Comparison of ENCODE assay signal across 8 mouse cellular contexts in the genomic region with DNA sequence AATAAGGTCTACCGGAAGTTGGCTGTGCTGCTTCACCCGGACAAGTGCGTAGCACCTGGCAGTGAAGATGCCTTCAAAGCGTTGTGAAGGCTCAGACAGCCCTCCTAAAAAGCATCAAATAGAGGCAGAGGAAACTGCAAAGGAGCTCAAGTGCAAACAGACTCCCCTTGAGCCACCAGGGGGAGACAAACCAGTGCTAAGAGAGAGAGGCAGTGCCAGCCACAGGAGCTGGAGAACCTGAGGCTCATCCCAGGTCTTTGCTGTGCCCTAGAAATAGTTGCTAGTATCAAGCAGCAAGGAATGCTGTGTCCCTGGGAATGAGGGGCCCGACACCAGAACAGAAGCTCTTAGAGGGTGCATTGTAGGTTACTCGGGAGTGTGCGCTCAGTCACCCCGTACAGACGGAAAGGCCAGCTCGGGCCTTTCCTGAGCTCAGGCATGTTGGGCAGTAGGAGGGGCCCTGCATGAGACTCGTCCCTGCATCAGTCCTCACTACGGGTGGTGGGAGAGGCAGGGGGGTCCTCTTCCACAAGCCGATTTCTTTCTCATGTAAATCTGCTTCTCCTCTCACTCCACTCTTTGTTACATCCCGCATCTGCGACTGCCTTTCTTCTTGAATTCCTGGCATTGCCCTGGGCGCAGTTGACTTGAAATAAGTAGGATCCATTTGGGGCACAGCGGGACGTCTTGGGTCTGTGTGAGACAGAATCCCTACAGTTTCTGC. TPM values are rescaled to one million over a fixed set of nuclear protein-coding genes. Genes with fewer than 3 reads are reported as not detected.
DNase-seq lines count a peak whose midpoint lies in the region; ATAC-seq and TF ChIP-seq lines count a peak whose summit lies in the region.

No protein-coding gene starts in this region.

- peak; percentile 73 to 82 for DNase-seq in CD8-positive naive resting alpha-beta T cell, adult 2 months (ENCODE audit: low read depth in 2 of 2, low spot score in 2 of 2)
- peak; percentile 64 for DNase-seq in brain, embryonic 18.5 days (ENCODE audit: low read depth, low spot score)
- peak; percentile 66 to 81 for DNase-seq in heart, postnatal 10 days
- peak; percentile 83 to 87 for DNase-seq in kidney, postnatal 4 days
- DNase-seq in liver, postnatal 0 days: peak; percentile 70
- peak; percentile 83 for DNase-seq in testis, postnatal 10 days (ENCODE audit: low spot score)

- H3K27ac ChIP-seq in liver, postnatal 0 days (ENCODE audit: low read depth): no peak overlapping the region

- no peaks in the 10 kb centered on the region for H3K9me3 ChIP-seq in liver, postnatal 0 days (ENCODE audit: low read length)

- TF ChIP-seq EP300 in liver, postnatal 0 days (IDR thresholded peaks at IDR 0.05; ENCODE audit: low read depth): no peak

- intact Hi-C loops in heart, postnatal 10 days (cut with DNase I): no loop called here

- ATAC-seq in erythroid progenitor cell, adult 5-6 weeks (replicated peaks; ENCODE audit: low FRiP score, poor library complexity, severe bottlenecking): peak; percentile 52; the same call in 1 of the 2 replicates
- 0 out of 2 replicates have a peak, but pooled peaks have one; percentile 24 for ATAC-seq in liver, postnatal 0 days
- peak; percentile 59 for ATAC-seq in neutrophil, adult 5-6 weeks (ENCODE audit: extremely low read depth, insufficient number of reproducible peaks, low FRiP score, poor library complexity, severe bottlenecking)

- H3K4me2 ChIP-seq in liver, postnatal 0 days (ENCODE audit: low read depth, low read length): peak overlapping the region; percentile 49; the same call in 1 of the 2 replicates

- no peak overlapping the region for H3K4me3 ChIP-seq in liver, postnatal 0 days (ENCODE audit: low read depth, low read length)

- 34% methylated on average over 18 of the region's 18 CpGs for WGBS in liver, postnatal 0 days (ENCODE audit: insufficient replicate concordance)

- no peaks in the 10 kb centered on the region for H3K36me3 ChIP-seq in liver, postnatal 0 days (replicated peaks; ENCODE audit: insufficient read depth, low read length)

- no peaks in the 10 kb centered on the region for H3K27me3 ChIP-seq in liver, postnatal 0 days (ENCODE audit: insufficient read depth, low read length)

- 0 out of 2 replicates have a peak overlapping the region, but pooled peaks have one; percentile 16 for H3K9ac ChIP-seq in liver, postnatal 0 days (replicated peaks)

- TF ChIP-seq CTCF in liver, postnatal 0 days (IDR thresholded peaks at IDR 0.05; ENCODE audit: low read depth): peak; percentile 82

- H3K4me1 ChIP-seq in liver, postnatal 0 days (ENCODE audit: insufficient read depth): no peaks in the 10 kb centered on the region

RNA-seq across cellular contexts. Expression of gene Tpp2, which starts 34.3 kb away (rescaled TPM):
- 42.2 and 53.2 TPM in 2 replicates for total RNA-seq in erythroid progenitor cell, adult 5-6 weeks (2015; ENCODE audit: low replicate concordance)
- total RNA-seq in erythroid progenitor cell, adult 5-6 weeks (2017; ENCODE audit: low replicate concordance): 31.3 and 51.7 TPM in 2 replicates
- 10 to 100 TPM; 47.7 to 49.0 TPM for total RNA-seq in heart, postnatal 10 days (2021)
- polyA plus RNA-seq in liver, postnatal 0 days (2015; fragmentation: Nextera tagmentation; extraction: Ambion mirVana): 14.8 and 17.8 TPM in 2 replicates
- 84.8 and 100 TPM in 2 replicates for total RNA-seq in neutrophil, adult 5-6 weeks (2017)
